Mouse (Mus musculus) layer of hippocampus, adult 2 months (tissue): ENCODE measurements around the gene Olfr2. TPM values are rescaled to one million over a fixed set of nuclear protein-coding genes. Genes with fewer than 3 reads are reported as not detected.
"Not testable (repeated sequence)": the region's sequence is repeated elsewhere in the genome, so short reads cannot be mapped to it uniquely, and the experiment has no call there.

Experiments
- DNase-seq, 2 experiments: peaks; one replicate each; pipeline ENCODE4 v3.0.0; 2022; ENCODE audit warnings: low spot score in 2 of 2
- H3K27ac ChIP-seq: fragments of 200-600 bp; 2 replicates; pipeline ENCODE4 v1.8.1; 2022
- H3K4me3 ChIP-seq: fragments of 200-600 bp; 2 replicates; pipeline ENCODE4 v1.8.1; 2022; ENCODE audit warnings: mild to moderate bottlenecking
- CTCF ChIP-seq: fragments of 200-600 bp; conservative IDR thresholded peaks from 2 replicates; pipeline ENCODE4 v1.8.1; 2022; ENCODE audit warnings: antibody characterized with exemption, mild to moderate bottlenecking, moderate library complexity
- long read RNA-seq, 2 experiments: library from polyadenylated mRNA; stranded (forward); transcript quantifications; one replicate each; pipeline ENCODE4 v2.0.0; 2021; ENCODE audit warnings: borderline mapping rate in 2 of 2
- total RNA-seq, 2 experiments: library from RNA; stranded (reverse); gene quantifications; 2 replicates each; pipeline ENCODE4 v1.2.3; 2021

The Olfr2 gene
- total RNA-seq = not detected
- long read RNA-seq, experiment 1 = 0 reads
- long read RNA-seq, experiment 2 = 0 reads

DNA sequence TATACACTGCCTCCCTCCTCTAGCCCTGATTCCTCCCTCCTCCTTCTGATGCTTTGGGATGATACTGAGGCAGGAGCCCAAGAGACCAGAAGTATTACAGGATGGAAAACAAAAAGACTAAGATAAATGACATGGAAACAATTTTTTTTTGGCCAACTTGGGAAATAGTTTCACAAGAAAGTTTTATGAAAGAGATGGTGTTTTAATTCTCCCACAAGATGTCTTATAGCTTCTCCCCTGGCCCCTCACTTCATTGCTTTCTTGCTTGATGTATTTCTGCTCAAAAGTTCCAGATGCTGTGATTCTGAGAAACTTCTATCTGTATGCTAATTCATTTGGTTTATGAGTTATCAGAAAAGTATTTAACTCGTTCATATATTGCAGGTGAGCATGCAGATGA is at the start of gene Olfr2:
Gene Olfr2, minus strand, starts transcription at position 101 of the 400 bp plus-strand sequence.
- H3K4me3 ChIP-seq = no peak within 1 kb of the TSS
- TF ChIP-seq CTCF = no peak
- no peak within 1 kb of the TSS for H3K27ac ChIP-seq
- no peak for DNase-seq

DNA sequence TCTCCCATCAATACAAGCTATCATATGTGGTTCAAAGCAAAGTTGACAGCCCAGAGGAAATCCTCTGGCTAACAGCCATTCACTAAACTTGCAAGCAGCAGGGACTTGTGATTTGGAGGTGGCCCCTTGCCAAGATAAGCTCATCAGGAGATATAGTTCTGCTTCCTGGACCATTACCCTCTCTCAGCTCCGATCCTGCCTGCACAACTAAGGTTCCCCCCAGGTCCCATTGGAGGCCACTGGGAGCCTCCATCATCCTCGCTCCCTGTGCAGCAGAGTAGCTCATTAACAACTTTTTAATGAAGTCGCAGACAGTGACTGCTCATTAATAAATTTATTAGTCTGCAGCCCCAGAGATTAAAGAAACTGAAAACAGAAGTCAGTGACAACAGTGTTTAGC is 41.7 kb upstream of the Olfr2 start:
- no peak for DNase-seq
- no peak for TF ChIP-seq CTCF
- Histone ChIP-seq H3K27ac (no peak overlapping the region), H3K4me3 (no peak overlapping the region)

DNA sequence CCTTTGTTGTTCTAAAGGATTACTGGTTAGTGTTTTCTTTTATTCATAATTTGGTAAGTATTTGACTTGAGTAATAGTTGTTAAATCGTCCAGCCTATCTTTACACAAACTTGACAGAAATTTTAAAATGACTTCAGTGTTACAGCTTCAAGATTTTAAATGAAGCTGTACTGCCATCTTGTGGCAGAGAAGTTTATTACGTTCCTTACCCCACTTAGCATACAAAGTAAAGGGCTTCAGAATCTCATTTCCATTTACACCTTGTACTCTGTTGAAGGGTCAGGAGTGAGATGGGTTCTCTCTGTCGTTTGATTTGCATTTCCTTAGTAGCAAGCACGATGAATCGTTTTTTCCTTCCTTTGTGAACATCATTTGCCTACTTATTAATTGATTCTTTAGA is 40.0 kb upstream of the Olfr2 start:
- peak; percentile 88 for TF ChIP-seq CTCF
- Histone ChIP-seq H3K27ac (no peak overlapping the region), H3K4me3 (no peak overlapping the region)
- DNase-seq = peak; percentile 4 to 54

DNA sequence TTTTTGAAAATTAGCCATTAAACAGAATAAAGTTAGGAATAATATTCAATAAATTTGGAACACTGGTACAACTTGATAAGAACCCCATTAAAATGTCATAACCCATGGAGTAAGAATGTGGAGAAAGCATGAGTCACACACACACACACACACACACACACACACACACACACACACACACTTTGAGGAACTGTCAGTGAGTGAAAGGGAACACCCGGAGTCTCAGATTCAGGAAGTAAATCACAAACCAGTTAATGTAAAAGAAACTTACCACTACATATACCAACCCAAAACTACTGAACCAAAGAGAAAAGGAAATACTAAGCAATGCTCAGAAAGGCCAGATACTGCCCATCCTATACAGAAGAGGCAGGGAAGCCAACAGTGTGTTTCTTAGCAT is 38.5 kb upstream of the Olfr2 start:
- H3K27ac ChIP-seq = no peak overlapping the region
- no peak for TF ChIP-seq CTCF
- no peak for DNase-seq
- H3K4me3 ChIP-seq = no peak overlapping the region

DNA sequence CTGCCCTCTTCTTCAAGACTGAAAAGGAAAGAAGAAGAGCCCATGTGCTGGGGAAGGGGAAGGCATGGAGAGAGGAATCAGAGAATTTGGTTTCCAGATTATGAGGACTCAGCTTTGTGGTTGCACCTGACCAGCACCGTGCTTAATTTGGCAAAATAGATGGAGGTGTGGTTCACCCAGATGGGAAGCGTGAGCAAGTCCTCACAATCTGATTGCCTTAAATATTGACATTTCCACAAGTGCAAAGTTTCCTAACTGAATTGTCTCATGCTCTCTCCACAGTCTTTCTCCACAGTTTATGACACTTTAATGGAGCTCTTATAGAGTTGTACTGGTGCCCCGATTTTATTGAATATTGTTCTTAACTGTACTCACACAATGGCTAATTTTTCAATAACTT is 37.3 kb upstream of the Olfr2 start:
- DNase-seq = no peak
- H3K4me3 ChIP-seq = no peak overlapping the region
- TF ChIP-seq CTCF = no peak
- H3K27ac ChIP-seq = no peak overlapping the region

DNA sequence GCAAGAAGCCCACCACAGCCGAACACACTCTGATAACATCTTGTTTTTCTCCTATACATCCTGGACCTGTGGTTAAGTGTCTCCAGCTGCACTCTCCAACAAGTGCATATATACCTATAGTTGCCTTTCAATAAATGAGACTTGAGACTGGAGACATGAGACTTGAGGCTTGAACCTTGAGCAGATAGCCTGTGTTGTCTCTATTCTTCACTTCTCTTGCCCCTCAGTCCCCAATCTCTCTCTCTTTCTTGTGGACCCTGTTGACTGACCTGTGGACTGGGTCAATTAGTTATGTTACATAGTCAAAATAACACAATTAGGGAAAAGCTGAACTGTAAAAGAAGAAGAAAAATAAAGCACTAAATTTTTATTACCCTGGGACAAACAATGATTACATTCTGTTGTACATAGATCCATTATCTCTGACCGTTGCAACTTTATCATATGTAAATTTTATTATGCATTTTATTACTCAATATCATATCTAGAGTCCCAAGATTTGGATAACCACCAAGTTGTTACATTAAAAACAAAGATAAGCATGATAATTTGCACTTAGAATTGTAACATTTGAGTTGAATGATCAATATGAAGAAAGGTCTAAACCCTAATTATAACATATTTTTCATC is 34.2 kb upstream of the Olfr2 start:
- DNase-seq = no peak
- Histone ChIP-seq H3K27ac (no peak overlapping the region), H3K4me3 (no peak overlapping the region)
- TF ChIP-seq CTCF = no peak

DNA sequence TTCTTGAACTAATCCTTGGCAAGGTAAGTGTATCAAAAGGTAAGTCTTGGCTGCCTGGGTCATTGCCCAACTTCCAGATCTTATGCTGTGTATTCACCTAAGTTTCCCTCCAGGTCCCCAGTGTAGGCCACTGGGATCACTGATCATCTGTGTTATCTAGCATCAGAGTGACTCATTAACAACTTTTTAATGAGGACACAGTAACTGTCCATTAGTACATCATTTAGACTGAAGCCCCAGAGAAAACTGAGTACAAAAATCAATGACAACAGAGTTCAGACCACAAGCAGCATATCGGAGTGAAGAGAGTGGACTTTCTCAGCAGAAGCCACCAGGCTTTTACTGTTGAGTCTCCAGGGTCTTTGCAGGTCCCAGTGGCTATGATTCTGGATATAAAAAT is 25.0 kb upstream of the Olfr2 start, which contains the start of gene Olfr713:
Gene Olfr713, plus strand, starts transcription at position 301 of the 400 bp plus-strand sequence.
- Histone ChIP-seq H3K4me3 (no peak within 1 kb of the TSS), H3K27ac (no peak within 1 kb of the TSS)
- TF ChIP-seq CTCF = no peak
- DNase-seq = no peak

DNA sequence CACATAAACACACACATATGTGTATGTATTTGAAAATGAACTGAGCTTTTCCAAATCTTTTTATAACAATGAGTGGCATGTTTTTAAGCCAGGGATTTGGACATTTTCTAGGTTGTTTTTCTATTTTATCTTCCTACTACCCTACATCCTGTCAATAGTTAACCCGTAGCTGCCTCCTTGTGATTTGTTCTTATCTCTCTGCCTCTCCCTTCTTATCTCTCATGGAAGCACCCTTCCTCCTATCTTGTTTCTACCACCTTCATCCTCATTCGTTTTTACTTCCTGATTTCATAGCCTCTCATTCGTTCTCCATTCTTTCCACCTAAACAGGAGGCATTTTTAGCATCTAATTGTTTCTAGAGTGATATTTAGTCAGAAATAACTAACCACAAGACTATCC is 1.7 kb downstream of the Olfr2 start:
- H3K27ac ChIP-seq = no peak overlapping the region
- H3K4me3 ChIP-seq = no peak overlapping the region
- no peak for TF ChIP-seq CTCF
- DNase-seq = no peak

DNA sequence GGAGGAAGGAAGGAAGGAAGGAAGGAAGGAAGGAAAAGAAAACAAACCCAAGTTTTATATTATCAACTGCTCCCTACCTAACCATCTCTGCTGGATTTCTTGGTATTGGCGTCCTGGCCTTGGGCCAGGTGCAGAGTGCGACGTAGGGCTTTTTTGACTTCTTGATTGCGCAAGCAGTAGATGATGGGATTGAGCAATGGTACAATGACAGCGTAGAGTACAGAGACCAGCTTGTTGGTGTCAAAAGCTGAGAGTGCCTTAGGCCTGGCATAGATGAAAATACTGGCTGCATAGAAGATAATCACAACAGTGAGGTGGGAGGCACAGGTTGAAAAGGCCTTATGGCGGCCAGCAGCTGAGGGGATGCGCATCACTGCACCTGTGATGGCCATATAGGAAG is 5.1 kb downstream of the Olfr2 start:
- no peak for TF ChIP-seq CTCF
- no peak overlapping the region for H3K27ac ChIP-seq
- H3K4me3 ChIP-seq = no peak overlapping the region
- DNase-seq = no peak

DNA sequence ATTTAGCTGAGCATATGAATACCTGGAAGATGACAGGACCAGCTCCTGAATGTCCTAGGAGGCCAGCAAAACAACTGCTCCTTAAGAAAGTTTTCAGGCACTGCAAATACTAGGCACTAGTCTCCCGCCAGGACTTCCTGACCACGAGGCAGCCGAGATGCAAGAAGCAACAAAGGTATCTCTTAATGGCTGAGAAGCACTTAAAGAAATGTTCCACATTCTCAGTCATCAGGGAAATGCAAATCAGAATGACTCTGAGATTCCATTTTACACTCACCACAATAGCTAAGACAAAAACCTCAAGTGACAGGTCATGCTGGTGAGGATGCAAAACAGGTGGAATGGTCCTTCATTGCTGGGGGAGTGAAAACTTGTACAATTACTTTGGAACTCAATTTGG is 20.6 kb downstream of the Olfr2 start:
- H3K4me3 ChIP-seq = no peak overlapping the region
- no peak overlapping the region for H3K27ac ChIP-seq
- DNase-seq = no peak
- TF ChIP-seq CTCF = no peak

DNA sequence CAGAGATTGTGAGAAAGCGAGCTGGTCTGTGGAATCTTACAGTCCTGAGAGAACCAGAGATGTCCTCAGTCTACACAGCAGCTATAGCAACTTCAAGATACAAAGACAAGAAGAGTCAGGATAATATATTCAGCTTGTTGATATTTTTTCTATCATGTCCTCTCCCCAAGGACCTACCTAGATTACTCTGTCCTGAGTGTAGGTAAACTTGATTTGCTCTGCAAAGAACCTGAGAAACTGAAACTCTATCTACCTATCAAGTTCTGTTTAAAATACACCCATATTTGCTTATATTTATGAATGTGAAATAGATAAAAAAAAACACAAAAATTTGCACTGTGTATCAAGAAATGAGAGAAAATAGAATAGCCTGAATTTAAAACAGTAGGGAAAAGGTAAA is 30.5 kb downstream of the Olfr2 start, which contains the start of gene Olfr711:
Gene Olfr711, minus strand, starts transcription at position 101 of the 400 bp plus-strand sequence.
- TF ChIP-seq CTCF = no peak
- no peak within 1 kb of the TSS for H3K27ac ChIP-seq
- no peak within 1 kb of the TSS for H3K4me3 ChIP-seq
- no peak for DNase-seq

DNA sequence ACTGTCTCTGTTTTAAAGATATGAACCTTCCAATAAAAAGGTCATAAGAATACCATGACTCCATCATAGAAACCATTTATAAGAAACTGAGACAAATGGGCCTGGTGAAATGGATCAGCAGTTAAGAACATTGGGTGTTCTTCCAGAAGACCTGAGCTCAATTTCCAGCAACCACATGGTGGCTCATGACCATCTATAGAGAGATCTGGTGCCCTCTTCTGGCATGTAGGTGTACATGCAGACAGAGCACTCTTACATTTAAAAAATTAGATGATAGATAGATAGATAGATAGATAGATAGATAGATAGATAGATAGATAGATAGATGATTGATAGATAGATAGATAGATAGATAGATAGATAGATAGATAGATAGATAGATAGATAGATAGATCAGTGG is 38.4 kb downstream of the Olfr2 start:
- DNase-seq, H3K4me3 ChIP-seq, H3K27ac ChIP-seq: not testable (repeated sequence)
- peak; percentile 41 for TF ChIP-seq CTCF

DNA sequence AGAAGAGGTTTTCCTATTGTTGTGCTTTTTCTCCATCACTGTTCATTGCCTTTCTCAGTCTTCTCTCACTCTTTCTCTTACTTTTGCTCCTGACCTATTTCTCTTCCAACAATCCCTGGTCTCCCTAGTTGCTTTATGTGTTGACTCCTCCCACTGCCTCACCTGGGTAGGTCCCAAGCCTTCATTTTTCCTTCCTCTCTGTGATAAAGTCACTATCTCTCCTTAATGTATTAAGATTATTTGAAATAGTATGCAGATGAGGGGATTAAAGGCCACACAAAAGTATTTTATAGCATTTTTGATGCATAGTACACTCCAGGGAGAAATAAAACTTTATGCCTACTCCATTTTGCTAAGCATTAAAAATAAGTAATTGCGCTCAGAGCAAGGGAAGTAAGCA is 42.0 kb downstream of the Olfr2 start, which contains the start of gene Olfr6:
Gene Olfr6, minus strand, starts transcription at position 101 of the 400 bp plus-strand sequence.
- H3K4me3 ChIP-seq = no peak within 1 kb of the TSS
- no peak for TF ChIP-seq CTCF
- no peak within 1 kb of the TSS for H3K27ac ChIP-seq
- no peak for DNase-seq

DNA sequence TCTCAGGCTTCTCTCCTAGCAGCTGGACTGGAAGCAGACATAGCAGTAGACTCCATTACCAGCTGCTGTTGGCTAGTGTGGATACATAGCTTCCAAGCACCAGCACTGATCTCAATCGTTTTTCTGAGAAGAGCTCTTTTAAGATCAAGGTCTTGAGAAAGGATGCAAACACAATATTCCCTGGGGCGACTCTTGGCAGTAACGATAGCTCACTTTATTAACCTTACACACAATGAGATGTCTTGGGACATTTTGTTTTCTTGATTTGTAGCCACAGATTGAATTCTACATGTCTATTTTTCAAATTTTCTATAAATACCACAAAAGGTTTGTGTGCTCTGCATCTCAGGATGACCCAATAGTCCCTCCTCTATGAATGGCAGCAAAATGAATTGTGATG is 57.7 kb downstream of the Olfr2 start, which contains the start of gene Olfr710:
Gene Olfr710, minus strand, starts transcription at position 101 of the 400 bp plus-strand sequence.
- no peak within 1 kb of the TSS for H3K4me3 ChIP-seq
- TF ChIP-seq CTCF = no peak
- DNase-seq = no peak

More for the DNA sequence above, 57.7 kb downstream of the Olfr2 start, which contains the start of gene Olfr710:
- no peak within 1 kb of the TSS for H3K27ac ChIP-seq

Other genes with a start within 250 kb of the Olfr2 start
- gene Olfr699, start 212.9 kb downstream of the Olfr2 start, total RNA-seq = not detected
- not detected for gene Olfr700, start 197.2 kb downstream of the Olfr2 start, total RNA-seq
- gene Olfr701, start 191.9 kb downstream of the Olfr2 start, total RNA-seq = not detected
- not detected for gene Olfr702, start 172.2 kb downstream of the Olfr2 start, total RNA-seq
- not detected for gene Olfr703, start 162.7 kb downstream of the Olfr2 start, total RNA-seq
- gene Olfr704, start 142.9 kb downstream of the Olfr2 start, total RNA-seq = not detected
- not detected for gene Olfr705, start 129.2 kb downstream of the Olfr2 start, total RNA-seq
- not detected for gene Olfr706, start 117.9 kb downstream of the Olfr2 start, total RNA-seq
- not detected for gene Olfr707, start 104.8 kb downstream of the Olfr2 start, total RNA-seq
- not detected for gene Olfr1532-ps1, start 98.1 kb downstream of the Olfr2 start, total RNA-seq
- not detected for gene Olfr709-ps1, start 73.9 kb downstream of the Olfr2 start, total RNA-seq
- gene Olfr710, start 57.8 kb downstream of the Olfr2 start, total RNA-seq = not detected
- gene Olfr6, start 42.1 kb downstream of the Olfr2 start, total RNA-seq = under 1 TPM in 1 of 2 experiments, not detected in 1; 0.08 TPM
- not detected for gene Olfr711, start 30.6 kb downstream of the Olfr2 start, total RNA-seq
- gene Olfr713, start 25.1 kb upstream of the Olfr2 start, total RNA-seq = not detected
- not detected for gene Olfr714, start 64.9 kb upstream of the Olfr2 start, total RNA-seq
- not detected for gene Olfr17, start 87.1 kb upstream of the Olfr2 start, total RNA-seq
- gene Olfr715b, start 104.3 kb upstream of the Olfr2 start, total RNA-seq = not detected
- not detected for gene Olfr715, start 125.0 kb upstream of the Olfr2 start, total RNA-seq
- gene Olfr716, start 132.3 kb upstream of the Olfr2 start, total RNA-seq = not detected
- gene Nlrp14, start 160.9 kb upstream of the Olfr2 start, total RNA-seq = not detected
- gene Rbmxl2, start 203.4 kb upstream of the Olfr2 start, total RNA-seq = not detected